Mouse (Mus musculus): Measurements from ENCODE around the gene Dcpp2.
"Not testable (repeated sequence)": the region's sequence is repeated elsewhere in the genome, so short reads cannot be mapped to it uniquely, and the experiment has no call there.

Gene Dcpp2

GRCm38 (mm10) chr17:23880576-23880975 lies at the start of gene Dcpp2, which contains the start of gene Dcpp1:
Gene Dcpp2, plus strand, starts transcription at chr17:23880880.
Gene Dcpp1, plus strand, starts transcription at chr17:23880876.
- not testable (repeated sequence) for DNase-seq (ENCODE audit: low spot score in 2 of 2)

GRCm38 (mm10) chr17:23831201-23831600 lies 49.5 kb upstream of the Dcpp2 start:
- DNase-seq (ENCODE audit: low spot score in 2 of 2): no peak

GRCm38 (mm10) chr17:23836006-23836575 lies 44.6 kb upstream of the Dcpp2 start, which contains the start of gene Prss33:
Gene Prss33, minus strand, starts transcription at chr17:23836056.
- DNase-seq (ENCODE audit: low spot score in 2 of 2): no peak

GRCm38 (mm10) chr17:23841145-23841544 lies 39.5 kb upstream of the Dcpp2 start:
- DNase-seq (ENCODE audit: low spot score in 2 of 2): peak in 1 of 2 experiments; percentile 67

GRCm38 (mm10) chr17:23843141-23843811 lies 37.4 kb upstream of the Dcpp2 start:
- no peak for DNase-seq (ENCODE audit: low spot score in 2 of 2)

- no peak for DNase-seq (ENCODE audit: low spot score in 2 of 2)
Observed at GRCm38 (mm10) chr17:23843812-23844273, 36.8 kb upstream of the Dcpp2 start, which contains the start of the genes Prss32 and Prss41. Gene Prss32, plus strand, starts transcription at chr17:23843855. Gene Prss41, minus strand, starts transcription at chr17:23844172.

GRCm38 (mm10) chr17:23850028-23850427 lies 30.7 kb upstream of the Dcpp2 start:
- DNase-seq (ENCODE audit: low spot score in 2 of 2): no peak

- peak; percentile 42 to 63 for DNase-seq (ENCODE audit: low spot score in 2 of 2)
Observed at GRCm38 (mm10) chr17:23850853-23851749, 29.6 kb upstream of the Dcpp2 start.

- DNase-seq (ENCODE audit: low spot score in 2 of 2): peak in 1 of 2 experiments; percentile 14
Observed at GRCm38 (mm10) chr17:23853292-23853691, 27.4 kb upstream of the Dcpp2 start.

GRCm38 (mm10) chr17:23854229-23854765 lies 26.4 kb upstream of the Dcpp2 start:
- DNase-seq (ENCODE audit: low spot score in 2 of 2): no peak

GRCm38 (mm10) chr17:23857193-23857592 lies 23.5 kb upstream of the Dcpp2 start:
- DNase-seq (ENCODE audit: low spot score in 2 of 2): no peak

GRCm38 (mm10) chr17:23857913-23858312 lies 22.8 kb upstream of the Dcpp2 start:
- DNase-seq (ENCODE audit: low spot score in 2 of 2): no peak

GRCm38 (mm10) chr17:23862926-23863325 lies 17.8 kb upstream of the Dcpp2 start:
- no peak for DNase-seq (ENCODE audit: low spot score in 2 of 2)

GRCm38 (mm10) chr17:23867756-23868155 lies 12.9 kb upstream of the Dcpp2 start, which contains the start of gene Prss21:
Gene Prss21, plus strand, starts transcription at chr17:23868056.
- no peak for DNase-seq (ENCODE audit: low spot score in 2 of 2)

- DNase-seq (ENCODE audit: low spot score in 2 of 2): no peak
Observed at GRCm38 (mm10) chr17:23868513-23868912, 12.2 kb upstream of the Dcpp2 start.

GRCm38 (mm10) chr17:23873884-23874856 lies 6.5 kb upstream of the Dcpp2 start:
- DNase-seq (ENCODE audit: low spot score in 2 of 2): peak in 1 of 2 experiments; percentile 35

- DNase-seq (ENCODE audit: low spot score in 2 of 2): peak in 1 of 2 experiments; percentile 20
Observed at GRCm38 (mm10) chr17:23876741-23877140, 3.9 kb upstream of the Dcpp2 start.

GRCm38 (mm10) chr17:23877166-23877565 lies 3.5 kb upstream of the Dcpp2 start:
- peak in 1 of 2 experiments; percentile 8 for DNase-seq (ENCODE audit: low spot score in 2 of 2)

- DNase-seq (ENCODE audit: low spot score in 2 of 2): not testable (repeated sequence)
Observed at GRCm38 (mm10) chr17:23917158-23917557, 36.5 kb downstream of the Dcpp2 start, which contains the start of gene Dcpp3. Gene Dcpp3, plus strand, starts transcription at chr17:23917458.

GRCm38 (mm10) chr17:23924531-23925007 lies 43.9 kb downstream of the Dcpp2 start:
- peak; percentile 89 to 90 for DNase-seq (ENCODE audit: low spot score in 2 of 2)
